Mouse (Mus musculus): ENCODE measurements at regions not wholly inside any gene's neighbourhood (a gene's known extent, or its start where the extent isn't known, plus 50 kb on each side); places are given as distances from the start of the nearest gene placed in this dataset.

GRCm38 (mm10) chr10:111071805-111072553 is 62.0 kb upstream of the Zdhhc17 start:
- TF ChIP-seq CTCF (IDR thresholded peaks at IDR 0.05; ENCODE audit: extremely low read depth, insufficient read depth, insufficient read length, insufficient replicate concordance) (no peak), POLR2A (IDR thresholded peaks at IDR 0.05; ENCODE audit: low read depth, low read length) (no peak)
